Mouse (Mus musculus) splenic B cell, adult 2 months (primary cell): Measurements from ENCODE around the gene Farsa.

Experiments
- DNase-seq: peaks from one replicate; pipeline ENCODE4 v3.0.0-alpha.2; 2011; ENCODE audit warnings: low read depth, low spot score
- H3K27me3 ChIP-seq: 2 replicates; pipeline ENCODE4 v1.6.1; 2012; ENCODE audit warnings: mild to moderate bottlenecking, low read length, moderate library complexity, mixed read lengths; ENCODE audit not compliant: control insufficient read depth, poor library complexity, insufficient read depth, severe bottlenecking
- H3K36me3 ChIP-seq: 2 replicates; pipeline ENCODE4 v1.6.1; 2012; ENCODE audit warnings: mild to moderate bottlenecking, low read length, moderate library complexity, mixed read lengths; ENCODE audit not compliant: control insufficient read depth, poor library complexity, insufficient read depth, severe bottlenecking

Farsa gene

DNA sequence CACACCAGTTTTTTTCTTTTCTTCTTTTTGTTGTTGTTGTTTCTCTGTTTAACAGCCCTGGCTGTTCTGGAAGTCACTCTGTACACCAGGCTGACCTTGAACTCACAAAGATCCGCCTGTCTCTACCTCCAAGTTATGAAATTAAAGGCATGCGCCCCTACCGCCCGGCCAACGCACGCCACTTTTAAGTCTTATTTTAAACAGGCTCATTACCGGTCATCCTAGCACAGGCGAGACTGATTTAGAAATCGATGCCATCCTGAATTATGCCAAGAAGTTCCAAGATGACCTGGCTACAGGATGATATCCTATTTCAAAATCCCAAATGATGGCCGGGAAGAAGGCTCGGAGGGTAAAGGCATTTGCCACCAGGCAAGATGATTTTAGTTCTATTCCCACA, 25.3 kb upstream of the Farsa start, which contains the start of gene Gadd45gip1:
TSS of gene Gadd45gip1 (plus strand) at position 33 of the 400 bp plus-strand sequence.
- no peaks in the 10 kb centered on the region; the same call in 1 of the 2 replicates for H3K27me3 ChIP-seq
- peaks cover 8% of the 10 kb centered on the region for H3K36me3 ChIP-seq
- peak; percentile 81 for DNase-seq

DNA sequence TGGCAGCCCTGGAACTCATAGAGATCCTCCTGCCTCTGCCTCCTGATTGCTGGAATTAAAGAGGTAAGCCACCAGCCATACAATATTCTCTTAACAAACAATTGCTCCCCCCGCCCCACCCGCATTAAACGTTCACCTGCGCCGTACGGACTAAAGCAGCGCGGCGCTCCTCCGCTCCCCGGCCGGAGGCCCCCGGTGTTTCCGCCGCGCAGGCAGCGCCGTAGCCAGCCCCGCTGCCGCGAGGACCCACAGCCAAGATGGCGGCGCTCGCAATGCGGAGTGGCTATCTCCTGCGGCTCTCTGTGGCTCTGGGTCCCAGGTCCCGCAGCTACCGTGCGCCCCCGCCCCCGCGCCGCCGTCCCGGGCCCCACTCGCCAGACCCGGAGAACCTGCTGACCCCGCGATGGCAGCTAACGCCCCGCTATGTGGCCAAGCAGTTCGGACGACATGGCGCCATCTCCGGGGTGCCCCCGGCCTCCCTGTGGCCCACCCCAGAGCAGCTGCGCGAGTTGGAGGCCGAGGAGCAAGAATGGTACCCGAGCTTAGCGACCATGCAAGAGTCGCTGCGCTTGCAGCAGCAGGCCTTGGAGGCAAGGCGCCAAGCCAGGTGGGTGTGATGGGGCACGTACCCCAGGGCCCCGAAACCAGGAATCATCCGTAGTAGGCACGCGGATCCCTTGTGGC, 24.6 kb upstream of the Farsa start:
- peak; percentile 86 for DNase-seq
- Histone ChIP-seq H3K27me3 (no peaks in the 10 kb centered on the region; the same call in 1 of the 2 replicates), H3K36me3 (peaks cover 8% of the 10 kb centered on the region)

DNA sequence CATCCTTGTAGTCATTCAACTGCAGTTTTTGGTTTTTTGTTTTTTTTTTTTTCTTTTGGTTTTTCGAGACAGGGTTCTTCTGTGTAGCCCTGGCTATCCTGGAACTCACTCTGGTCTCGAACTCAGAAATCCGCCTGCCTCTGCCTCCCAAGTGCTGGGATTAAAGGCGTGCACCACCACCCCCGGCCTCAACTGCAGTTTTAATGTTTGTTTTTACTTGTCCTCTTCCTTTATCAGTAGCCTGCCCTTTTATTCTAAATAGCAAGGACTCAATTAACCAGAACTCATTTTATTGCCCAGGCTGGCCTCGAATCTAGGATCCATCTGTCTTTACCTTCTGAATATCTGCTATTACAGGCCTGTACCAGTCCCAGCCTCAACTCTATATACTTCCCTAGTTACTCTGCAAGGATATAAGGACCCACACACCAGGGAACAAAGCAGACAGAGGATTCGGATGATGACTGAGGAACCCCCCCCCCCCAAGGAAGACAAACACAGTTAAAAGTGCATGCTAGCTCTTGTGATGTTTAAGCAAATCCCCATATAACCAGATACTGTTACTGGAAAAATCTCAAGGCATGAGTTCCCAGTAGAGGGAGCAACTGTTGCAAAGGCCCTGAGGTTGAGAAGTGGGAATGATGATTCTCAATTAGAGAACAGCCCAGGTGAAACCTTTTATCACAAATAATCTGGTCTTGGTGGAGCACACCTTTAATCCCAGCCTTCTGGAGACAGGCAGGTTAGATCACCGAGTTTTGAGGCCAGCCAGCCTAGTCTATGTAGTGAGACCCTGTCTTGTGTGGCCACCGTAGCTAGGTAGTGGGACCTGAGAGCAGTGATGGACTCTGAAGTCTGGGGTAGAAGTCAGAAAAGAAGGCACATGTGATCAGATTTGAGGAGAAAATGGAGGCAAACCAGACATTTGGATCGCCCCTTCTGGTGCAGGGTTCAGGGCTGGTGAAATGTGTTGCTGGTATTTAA, 23.7 kb upstream of the Farsa start:
- Histone ChIP-seq H3K27me3 (no peaks in the 10 kb centered on the region), H3K36me3 (peaks cover 13% of the 10 kb centered on the region)
- DNase-seq, result no peak

DNA sequence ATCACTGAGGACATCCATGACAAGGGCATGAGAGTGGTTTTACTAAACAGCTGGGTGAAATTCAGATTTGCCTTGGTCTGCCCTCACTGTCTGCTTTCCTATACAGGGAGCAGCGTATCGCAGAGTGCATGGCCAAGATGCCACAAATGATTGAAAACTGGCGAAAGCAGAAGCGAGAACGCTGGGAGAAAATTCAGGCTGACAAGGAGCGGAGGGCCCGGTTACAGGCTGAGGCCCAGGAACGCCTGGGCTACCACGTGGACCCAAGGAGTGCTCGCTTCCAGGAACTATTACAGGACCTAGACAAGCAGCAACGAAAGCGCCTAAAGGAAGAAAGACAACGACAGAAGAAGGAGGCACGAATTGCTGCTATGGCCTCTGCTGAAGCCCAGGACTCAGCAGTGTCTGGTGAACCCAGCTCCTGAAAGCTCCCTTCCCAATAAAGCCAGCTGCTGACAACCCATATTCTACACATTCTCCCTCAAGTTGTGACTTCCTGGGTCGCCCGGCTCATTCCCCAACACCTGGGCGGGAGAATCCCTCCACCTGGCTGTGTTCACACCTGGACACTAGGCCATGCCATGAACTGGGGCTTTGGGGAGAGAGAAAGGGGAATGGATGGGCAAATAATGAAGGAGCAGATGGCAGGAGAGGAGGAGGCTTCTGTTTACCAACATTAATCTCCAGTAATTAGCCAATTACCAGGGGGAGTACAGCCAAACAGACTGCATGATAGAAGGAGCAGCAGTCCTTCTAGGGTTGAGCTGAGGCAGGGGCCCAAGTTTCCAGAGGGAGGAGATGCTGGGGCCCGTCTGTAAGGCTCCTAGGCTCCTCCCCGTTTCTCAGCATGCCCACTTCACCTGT, 22.6 kb upstream of the Farsa start:
- H3K36me3 ChIP-seq, result peaks cover 13% of the 10 kb centered on the region
- H3K27me3 ChIP-seq, result no peaks in the 10 kb centered on the region
- DNase-seq, result no peak

DNA sequence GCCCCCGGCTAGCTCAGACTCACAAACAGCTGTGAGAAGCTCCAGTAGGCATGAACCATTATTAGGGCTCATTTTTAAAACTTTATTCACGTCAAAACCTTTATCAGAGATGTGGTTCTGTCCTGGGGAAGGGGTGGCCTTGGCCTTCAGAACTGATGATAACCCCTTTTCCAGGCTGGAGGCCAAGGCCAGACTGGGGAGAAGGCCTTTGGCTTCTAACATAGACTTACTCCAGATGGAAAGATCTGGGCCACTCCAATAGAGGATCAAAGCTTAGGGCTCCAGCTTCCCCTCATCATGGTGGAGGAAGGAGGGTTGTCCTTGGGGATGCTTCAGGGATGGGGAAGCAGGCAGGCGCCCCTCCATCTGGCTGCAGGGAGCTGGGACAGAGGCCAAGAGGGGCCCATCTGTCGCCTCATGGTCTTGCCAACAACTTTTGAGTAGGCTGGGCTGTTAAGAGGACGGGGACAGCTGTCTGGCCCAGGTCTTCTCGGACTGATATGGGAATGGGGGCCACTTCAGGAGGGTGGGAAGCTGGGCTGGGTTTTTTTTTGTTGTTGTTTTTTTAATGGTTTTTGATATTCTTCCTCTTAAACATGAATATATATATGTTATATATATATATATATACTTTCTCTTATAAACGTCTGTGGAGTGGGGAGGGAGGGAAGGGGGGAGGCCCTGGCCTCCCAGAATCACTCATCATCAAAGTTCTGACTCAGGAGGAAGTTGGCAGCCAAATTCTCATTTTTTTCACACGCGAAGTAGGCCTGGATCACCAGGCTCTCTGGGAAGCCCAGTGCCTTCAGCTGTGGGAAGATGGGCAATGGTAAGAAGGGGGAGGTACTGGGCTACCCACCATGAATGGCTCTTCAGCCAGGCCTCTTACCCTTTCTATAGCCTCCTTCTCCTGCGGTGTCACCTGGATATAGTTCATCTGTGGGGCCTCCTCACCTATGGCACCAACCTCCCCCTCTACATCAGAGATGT, 21.6 kb upstream of the Farsa start:
- Histone ChIP-seq H3K27me3 (no peaks in the 10 kb centered on the region), H3K36me3 (peaks cover 13% of the 10 kb centered on the region)
- no peak for DNase-seq

DNA sequence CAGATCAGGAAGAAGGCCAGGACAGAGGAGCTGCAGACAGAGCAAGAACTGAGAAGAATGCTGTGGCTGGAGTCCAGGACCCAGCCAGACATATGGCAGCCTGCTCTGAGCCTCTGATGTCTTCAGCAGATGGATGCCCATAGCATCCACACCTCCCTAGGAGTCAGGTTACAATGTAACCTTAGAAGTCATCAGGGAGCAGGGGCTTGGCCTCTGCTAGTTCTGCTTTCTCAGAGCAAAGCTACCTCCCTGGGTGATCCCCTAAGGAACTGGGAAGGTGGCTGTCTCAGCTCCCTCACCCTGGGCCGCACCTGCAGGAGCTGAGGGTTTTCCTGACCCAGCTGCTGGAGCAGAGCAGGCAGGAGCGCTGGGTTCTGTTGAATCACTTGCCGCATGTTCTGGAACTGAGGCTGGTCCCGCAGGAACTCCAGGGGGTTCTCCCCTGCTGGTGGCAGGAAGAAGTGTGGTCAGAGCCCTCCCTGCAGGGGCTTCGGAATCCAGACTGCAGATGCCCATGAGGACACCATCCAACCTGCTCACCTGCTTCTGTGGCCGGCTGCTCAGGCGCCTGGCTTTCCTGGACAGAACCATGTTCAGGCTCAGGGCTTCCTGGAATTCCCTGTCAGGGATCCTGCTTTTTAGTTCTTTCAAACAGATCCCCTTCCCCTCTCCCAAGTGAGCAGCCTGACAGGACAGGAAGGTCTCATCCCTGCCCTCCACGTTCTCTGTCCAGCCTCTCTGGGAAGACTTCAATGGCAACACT, 19.5 kb upstream of the Farsa start:
- Histone ChIP-seq H3K36me3 (peaks cover 18% of the 10 kb centered on the region), H3K27me3 (no peaks in the 10 kb centered on the region)
- no peak for DNase-seq

DNA sequence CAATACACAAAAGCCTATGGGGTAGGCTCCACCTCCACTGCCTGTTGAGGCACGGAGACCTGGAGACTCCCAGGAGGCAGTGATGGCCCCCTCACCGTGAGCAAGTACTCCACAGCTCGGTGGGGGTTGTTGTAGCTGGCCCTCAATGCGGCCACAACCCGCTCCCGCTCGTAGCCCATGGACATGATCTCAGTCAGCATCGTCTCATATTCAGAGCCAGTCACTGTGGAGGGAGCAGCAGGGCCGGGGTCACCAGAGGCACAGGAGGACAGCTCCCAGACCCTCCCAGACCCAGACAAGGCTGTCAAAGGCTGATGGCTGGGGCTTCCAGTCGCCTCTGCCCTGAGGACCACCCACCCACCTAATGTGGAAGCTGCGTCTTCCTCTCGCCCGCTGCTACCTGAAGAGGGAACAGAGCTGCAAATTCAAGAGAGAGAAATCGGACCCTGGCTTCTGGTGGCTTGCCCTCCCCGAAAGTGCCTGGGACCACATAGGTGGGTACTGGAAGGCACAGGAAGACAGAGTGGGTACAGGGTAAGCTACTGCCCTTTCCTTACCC, 18.8 kb upstream of the Farsa start:
- H3K36me3 ChIP-seq, result peaks cover 24% of the 10 kb centered on the region
- no peak for DNase-seq
- no peaks in the 10 kb centered on the region for H3K27me3 ChIP-seq

DNA sequence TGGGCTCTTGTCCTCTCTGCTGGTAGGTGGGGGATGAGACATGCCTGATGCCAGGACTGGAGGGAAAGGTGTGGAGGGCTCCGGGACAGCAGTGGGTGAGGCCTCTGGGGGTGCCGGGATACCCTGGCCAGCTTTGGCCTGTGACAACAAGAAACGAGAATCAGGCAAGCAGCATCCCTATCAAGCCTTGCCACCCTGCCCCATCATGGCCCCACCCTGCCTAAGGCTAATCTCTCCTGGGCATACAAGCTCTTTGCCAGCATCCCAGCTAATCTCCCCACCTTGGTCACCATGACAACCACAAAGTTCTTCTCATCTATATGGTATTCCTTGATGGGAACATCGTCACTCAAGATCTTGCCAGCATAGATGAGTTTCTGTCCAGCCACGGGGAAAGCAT, 18.3 kb upstream of the Farsa start:
- Histone ChIP-seq H3K36me3 (peaks cover 29% of the 10 kb centered on the region), H3K27me3 (no peaks in the 10 kb centered on the region)
- no peak for DNase-seq

DNA sequence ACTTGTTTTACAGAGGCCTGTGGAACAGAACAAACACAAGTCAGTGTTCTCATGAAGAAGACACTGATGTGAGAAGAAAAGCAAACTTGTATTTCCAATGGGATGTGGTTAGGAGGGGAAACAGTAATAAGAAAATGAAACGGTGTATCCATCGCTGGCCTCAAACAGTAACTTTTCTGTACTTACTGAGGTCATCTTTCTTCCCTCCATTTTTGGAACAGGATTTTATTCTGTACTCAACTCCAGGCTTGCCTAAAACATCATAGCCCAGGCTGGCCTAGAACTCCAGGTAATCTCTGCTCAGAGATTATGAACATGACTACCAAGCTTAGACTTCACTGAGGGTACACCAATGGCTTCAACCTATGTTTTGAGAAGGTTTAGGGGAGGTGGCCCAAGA, 17.4 kb upstream of the Farsa start:
- H3K36me3 ChIP-seq, result peaks cover 35% of the 10 kb centered on the region
- no peak for DNase-seq
- H3K27me3 ChIP-seq, result no peaks in the 10 kb centered on the region

DNA sequence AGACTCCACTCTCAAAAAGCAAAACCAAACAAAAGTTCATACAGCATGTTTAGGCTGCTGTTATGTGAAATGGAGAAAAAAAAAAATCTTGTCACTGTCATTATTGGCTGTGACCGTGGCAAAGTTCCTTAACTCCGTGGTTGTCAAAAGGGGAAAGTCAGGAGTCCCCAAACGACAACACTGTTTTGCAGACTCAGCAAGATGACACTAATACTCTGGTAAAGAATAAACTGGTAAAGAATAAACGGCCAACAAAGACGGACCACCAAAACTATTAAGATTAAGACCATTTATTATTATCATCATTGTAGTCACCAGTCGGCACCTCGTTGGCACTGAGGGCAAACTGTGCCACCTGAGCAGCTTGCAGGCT, 16.9 kb upstream of the Farsa start:
- Histone ChIP-seq H3K36me3 (peaks cover 38% of the 10 kb centered on the region), H3K27me3 (no peaks in the 10 kb centered on the region)
- DNase-seq, result no peak

DNA sequence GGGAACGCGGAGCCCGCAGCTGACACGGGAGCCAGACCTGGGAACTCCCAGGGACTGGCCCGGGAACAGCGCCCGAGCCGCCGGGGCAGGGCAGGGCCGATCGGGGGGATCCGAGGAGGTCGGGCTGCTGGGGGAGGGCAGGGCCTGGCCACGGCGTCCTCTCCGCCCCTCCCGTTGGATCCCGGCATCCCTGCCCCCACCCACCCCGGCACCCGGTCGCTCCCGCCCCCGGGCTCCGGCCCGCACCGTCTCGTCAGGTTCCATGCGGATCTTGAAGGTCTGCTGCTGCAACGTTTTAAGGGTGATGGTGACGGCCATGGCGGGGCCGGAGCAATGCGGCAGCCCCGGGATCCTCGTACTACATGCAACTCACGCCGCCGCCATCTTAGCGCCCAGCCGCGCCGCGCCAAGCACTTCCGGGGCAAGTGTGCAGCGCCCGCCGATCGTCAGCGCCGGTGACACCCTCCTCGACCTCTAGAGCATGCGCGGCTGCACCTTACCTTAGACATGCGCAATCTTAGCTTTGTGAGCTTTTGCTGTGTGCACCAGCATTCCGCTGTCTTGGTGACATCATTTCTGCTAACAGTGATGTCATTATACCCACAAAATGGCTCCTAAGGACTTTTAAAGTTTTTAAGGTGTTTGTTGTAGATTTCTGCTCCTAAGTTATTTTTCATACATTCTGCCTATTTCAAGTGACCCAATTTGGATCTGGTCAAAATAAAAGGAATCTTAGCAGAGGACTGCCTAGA, 16.4 kb upstream of the Farsa start, which contains the start of gene Rad23a:
TSS of gene Rad23a (minus strand) at position 418 of the 752 bp plus-strand sequence.
- H3K27me3 ChIP-seq, result no peaks in the 10 kb centered on the region
- peak; percentile 97 for DNase-seq

DNA sequence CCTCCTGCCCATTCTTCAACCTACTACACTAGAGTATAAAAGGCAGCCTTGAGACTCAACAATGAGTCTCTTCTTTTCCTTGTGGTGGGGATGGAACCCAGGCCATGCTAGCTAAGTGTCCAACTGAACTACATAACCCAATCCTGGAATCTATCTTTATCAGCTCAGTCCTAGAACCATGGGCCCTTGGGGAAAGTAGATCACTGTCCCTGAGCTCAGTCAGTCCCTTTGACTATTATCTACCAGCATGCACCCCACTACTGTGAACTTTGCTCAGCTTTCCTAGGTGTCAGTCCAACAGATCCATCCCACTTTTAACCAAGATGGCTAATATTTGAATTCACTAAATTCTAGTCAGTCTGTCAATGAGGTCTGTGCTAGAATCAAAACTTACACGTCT, 15.3 kb upstream of the Farsa start:
- Histone ChIP-seq H3K36me3 (peaks cover 33% of the 10 kb centered on the region), H3K27me3 (no peaks in the 10 kb centered on the region)
- DNase-seq, result no peak

More for the DNA sequence above, 16.4 kb upstream of the Farsa start, which contains the start of gene Rad23a:
- peaks cover 36% of the 10 kb centered on the region for H3K36me3 ChIP-seq
